ENCODE assay signal across 8 mouse cellular contexts in the genomic region with DNA sequence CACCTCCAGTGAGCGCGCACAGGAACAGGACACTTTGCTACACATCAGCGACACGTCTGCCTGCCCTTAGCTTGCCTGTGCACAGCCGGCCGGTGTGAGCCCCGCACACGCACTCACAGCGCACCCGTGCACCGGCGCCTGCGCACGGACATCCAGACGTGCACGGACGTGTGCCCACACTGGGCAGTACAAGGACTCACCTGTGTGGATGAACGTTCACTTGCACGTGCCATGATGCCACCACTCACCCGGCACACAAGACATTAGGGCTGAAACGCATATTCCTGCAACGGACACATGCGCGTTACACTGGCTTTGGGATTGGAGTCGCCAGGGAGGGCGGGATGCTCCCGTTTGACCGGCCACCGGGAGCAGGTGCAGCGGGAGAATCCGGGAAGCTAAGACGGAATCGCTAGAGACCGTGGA. TPM values are rescaled to one million over a fixed set of nuclear protein-coding genes. Genes with fewer than 3 reads are reported as not detected.
A peak's percentile ranks its signal among the peaks of the same experiment; 100 is the strongest.
DNase-seq lines count a peak whose midpoint lies in the region; ATAC-seq lines count a peak whose summit lies in the region.

No protein-coding gene starts in this region.

- H3K9me3 ChIP-seq in neural tube, embryonic 11.5 days (ENCODE audit: control insufficient read depth, low read length), result no peaks in the 10 kb centered on the region
- H3K9me3 ChIP-seq in hindbrain, embryonic 13.5 days, result no peaks in the 10 kb centered on the region

- peak overlapping the region; percentile 93 for H3K4me2 ChIP-seq in neural tube, embryonic 11.5 days (ENCODE audit: low read depth)
- H3K4me2 ChIP-seq in hindbrain, embryonic 13.5 days, result peak overlapping the region; percentile 87

- peak; percentile 31; the same call in 1 of the 2 replicates for ATAC-seq in neural tube, embryonic 11.5 days (ENCODE audit: insufficient read depth, low FRiP score, low TSS enrichment)
- ATAC-seq in hindbrain, embryonic 13.5 days (ENCODE audit: low FRiP score), result 0 out of 2 replicates have a peak, but pooled peaks have one; percentile 21
- peak; percentile 40 for ATAC-seq in megakaryocyte-erythroid progenitor cell, adult 5-6 weeks (replicated peaks; ENCODE audit: low FRiP score, low TSS enrichment, poor library complexity, severe bottlenecking)

- no peaks in the 10 kb centered on the region for H3K36me3 ChIP-seq in neural tube, embryonic 11.5 days (ENCODE audit: control insufficient read depth, insufficient read depth, low read length)
- H3K36me3 ChIP-seq in hindbrain, embryonic 13.5 days, result no peaks in the 10 kb centered on the region

- WGBS in neural tube, embryonic 11.5 days, result under 1% methylated on average over 34 of the region's 34 CpGs
- under 1% methylated on average over 34 of the region's 34 CpGs for WGBS in hindbrain, embryonic 13.5 days

- peak overlapping the region; percentile 54 for H3K4me3 ChIP-seq in neural tube, embryonic 11.5 days (ENCODE audit: low read depth, low read length)
- peak overlapping the region; percentile 48 for H3K4me3 ChIP-seq in hindbrain, embryonic 13.5 days

- DNase-seq in adrenal gland, postnatal 36 days, result peak; percentile 18 to 35
- DNase-seq in adrenal gland, adult (ENCODE audit: inconsistent age in 2 of 2, low spot score in 1 of 2), result no peak
- peak; percentile 33 for DNase-seq in neural tube, embryonic 11.5 days (ENCODE audit: low spot score)
- no peak for DNase-seq in neural tube, embryonic 10.5 days (ENCODE audit: extremely low spot score, low spot score)
- no peak for DNase-seq in right cerebral cortex, postnatal 14 days
- no peak for DNase-seq in layer of hippocampus, postnatal 36 days

- H3K27me3 ChIP-seq in neural tube, embryonic 11.5 days (ENCODE audit: control insufficient read depth, insufficient read depth, low read length), result peaks cover 14% of the 10 kb centered on the region
- H3K27me3 ChIP-seq in hindbrain, embryonic 13.5 days, result peaks cover 53% of the 10 kb centered on the region

- peaks cover 14% of the 10 kb centered on the region for H3K4me1 ChIP-seq in neural tube, embryonic 11.5 days (ENCODE audit: control insufficient read depth, insufficient read depth, low read length)
- H3K4me1 ChIP-seq in hindbrain, embryonic 13.5 days (replicated peaks), result peaks cover 34% of the 10 kb centered on the region

- H3K9ac ChIP-seq in neural tube, embryonic 11.5 days (ENCODE audit: low read length), result peak overlapping the region; percentile 44; the same call in 1 of the 2 replicates
- H3K9ac ChIP-seq in hindbrain, embryonic 13.5 days, result peak overlapping the region; percentile 59

- peak overlapping the region; percentile 49; the same call in 1 of the 2 replicates for H3K27ac ChIP-seq in neural tube, embryonic 11.5 days (ENCODE audit: low read depth, low read length)
- H3K27ac ChIP-seq in hindbrain, embryonic 13.5 days, result no peak overlapping the region

RNA-seq across cellular contexts. Expression of gene Nfkb2, which starts 0.8 kb away (rescaled TPM):
- 10 to 100 TPM; 39.9 to 42.6 TPM for total RNA-seq in adrenal gland, postnatal 36 days (2021)
- polyA plus RNA-seq in neural tube, embryonic 11.5 days (2014; fragmentation: Nextera tagmentation; extraction: Ambion mirVana), result 4.1 and 4.3 TPM in 2 replicates
- 2.3 and 2.4 TPM in 2 replicates for polyA plus RNA-seq in hindbrain, embryonic 13.5 days (2015; fragmentation: Nextera tagmentation; extraction: Ambion mirVana)
- 2.8 and 5.6 TPM in 2 replicates for total RNA-seq in megakaryocyte-erythroid progenitor cell, adult 5-6 weeks (2014; fragmentation: Nextera tagmentation)
- 4.9 and 6.1 TPM in 2 replicates for total RNA-seq in megakaryocyte-erythroid progenitor cell, adult 5-6 weeks (2017)
- total RNA-seq in layer of hippocampus, postnatal 36 days (2021), result 1 to 10 TPM; 1.9 to 3.2 TPM

RNA-seq across cellular contexts. Expression of gene Psd, which starts 22.0 kb away (rescaled TPM):
- total RNA-seq in adrenal gland, postnatal 36 days (2021), result 1 to 10 TPM; 6.0 to 7.5 TPM
- 10.9 and 12.7 TPM in 2 replicates for polyA plus RNA-seq in neural tube, embryonic 11.5 days (2014; fragmentation: Nextera tagmentation; extraction: Ambion mirVana)
- 58.4 and 59.3 TPM in 2 replicates for polyA plus RNA-seq in hindbrain, embryonic 13.5 days (2015; fragmentation: Nextera tagmentation; extraction: Ambion mirVana)
- total RNA-seq in megakaryocyte-erythroid progenitor cell, adult 5-6 weeks (2014; fragmentation: Nextera tagmentation), result 3.4 and 7.1 TPM in 2 replicates
- 0.99 TPM in 1 of 2 replicates, not detected in the other for total RNA-seq in megakaryocyte-erythroid progenitor cell, adult 5-6 weeks (2017)
- 100 to 1,000 TPM; 731 to 733 TPM for total RNA-seq in layer of hippocampus, postnatal 36 days (2021)

RNA-seq across cellular contexts. Expression of gene Fbxl15, which starts 23.1 kb away (rescaled TPM):
- total RNA-seq in adrenal gland, postnatal 36 days (2021), result 10 to 100 TPM in 1 of 2 experiments, 1 to 10 TPM in 1; 9.2 to 10.0 TPM
- 22.0 and 24.5 TPM in 2 replicates for polyA plus RNA-seq in neural tube, embryonic 11.5 days (2014; fragmentation: Nextera tagmentation; extraction: Ambion mirVana)
- 39.8 and 40.0 TPM in 2 replicates for polyA plus RNA-seq in hindbrain, embryonic 13.5 days (2015; fragmentation: Nextera tagmentation; extraction: Ambion mirVana)
- 4.7 TPM in 1 of 2 replicates, not detected in the other for total RNA-seq in megakaryocyte-erythroid progenitor cell, adult 5-6 weeks (2014; fragmentation: Nextera tagmentation)
- 0.42 and 2.5 TPM in 2 replicates for total RNA-seq in megakaryocyte-erythroid progenitor cell, adult 5-6 weeks (2017)
- total RNA-seq in layer of hippocampus, postnatal 36 days (2021), result 10 to 100 TPM; 28.3 to 33.6 TPM

RNA-seq across cellular contexts. Expression of gene Cuedc2, which starts 33.6 kb away (rescaled TPM):
- total RNA-seq in adrenal gland, postnatal 36 days (2021), result 10 to 100 TPM; 74.7 to 77.8 TPM
- polyA plus RNA-seq in neural tube, embryonic 11.5 days (2014; fragmentation: Nextera tagmentation; extraction: Ambion mirVana), result 263 and 274 TPM in 2 replicates
- polyA plus RNA-seq in hindbrain, embryonic 13.5 days (2015; fragmentation: Nextera tagmentation; extraction: Ambion mirVana), result 317 and 326 TPM in 2 replicates
- 58.5 and 61.2 TPM in 2 replicates for total RNA-seq in megakaryocyte-erythroid progenitor cell, adult 5-6 weeks (2014; fragmentation: Nextera tagmentation)
- 100 and 121 TPM in 2 replicates for total RNA-seq in megakaryocyte-erythroid progenitor cell, adult 5-6 weeks (2017)
- 100 to 1,000 TPM; 164 to 167 TPM for total RNA-seq in layer of hippocampus, postnatal 36 days (2021)

RNA-seq across cellular contexts. Expression of gene Mfsd13a, which starts 36.0 kb away (rescaled TPM):
- 1 to 10 TPM; 5.2 to 7.5 TPM for total RNA-seq in adrenal gland, postnatal 36 days (2021)
- 6.8 and 7.3 TPM in 2 replicates for polyA plus RNA-seq in neural tube, embryonic 11.5 days (2014; fragmentation: Nextera tagmentation; extraction: Ambion mirVana)
- polyA plus RNA-seq in hindbrain, embryonic 13.5 days (2015; fragmentation: Nextera tagmentation; extraction: Ambion mirVana), result 8.2 and 11.2 TPM in 2 replicates
- 15.0 and 16.5 TPM in 2 replicates for total RNA-seq in megakaryocyte-erythroid progenitor cell, adult 5-6 weeks (2014; fragmentation: Nextera tagmentation)
- total RNA-seq in megakaryocyte-erythroid progenitor cell, adult 5-6 weeks (2017), result 1.3 and 1.7 TPM in 2 replicates
- total RNA-seq in layer of hippocampus, postnatal 36 days (2021), result 10 to 100 TPM; 28.2 to 30.3 TPM

Comparison
In these comparisons a context has a peak if more than half of its experiments do, and no peak if none do; other contexts are left out.
1. DNase-seq: peak in adrenal gland, postnatal 36 days (2 of 2) and neural tube, embryonic 11.5 days (single experiment); none in adrenal gland, adult (0 of 2), neural tube, embryonic 10.5 days (single experiment), right cerebral cortex, postnatal 14 days (single experiment) and layer of hippocampus, postnatal 36 days (0 of 2).
2. RNA of gene Nfkb2, which starts 0.8 kb away (total RNA-seq): 39.9 to 42.6 TPM in adrenal gland, postnatal 36 days; 2.8 to 6.1 TPM in megakaryocyte-erythroid progenitor cell, adult 5-6 weeks and 1.9 to 3.2 TPM in layer of hippocampus, postnatal 36 days; every median in the first group is over 4 times any median in the second.
3. RNA of gene Psd, which starts 22.0 kb away (total RNA-seq): 731 to 733 TPM in layer of hippocampus, postnatal 36 days; 6.0 to 7.5 TPM in adrenal gland, postnatal 36 days and 0.99 to 7.1 TPM in megakaryocyte-erythroid progenitor cell, adult 5-6 weeks; every median in the first group is over 10 times any median in the second.
4. Peak in every context shown above with its lines, with median percentiles within 50 percentile points of each other: ATAC-seq.